Mouse (Mus musculus): ENCODE measurements around the gene C5ar1. TPM values are rescaled to one million over a fixed set of nuclear protein-coding genes. Genes with fewer than 3 reads are reported as not detected.
"Not testable (repeated sequence)": the region's sequence is repeated elsewhere in the genome, so short reads cannot be mapped to it uniquely, and the experiment has no call there.

C5ar1 gene
- polyA plus RNA-seq (2016; fragmentation: Nextera tagmentation; extraction: Ambion mirVana) = 1.3 and 1.5 TPM in 2 replicates

DNA sequence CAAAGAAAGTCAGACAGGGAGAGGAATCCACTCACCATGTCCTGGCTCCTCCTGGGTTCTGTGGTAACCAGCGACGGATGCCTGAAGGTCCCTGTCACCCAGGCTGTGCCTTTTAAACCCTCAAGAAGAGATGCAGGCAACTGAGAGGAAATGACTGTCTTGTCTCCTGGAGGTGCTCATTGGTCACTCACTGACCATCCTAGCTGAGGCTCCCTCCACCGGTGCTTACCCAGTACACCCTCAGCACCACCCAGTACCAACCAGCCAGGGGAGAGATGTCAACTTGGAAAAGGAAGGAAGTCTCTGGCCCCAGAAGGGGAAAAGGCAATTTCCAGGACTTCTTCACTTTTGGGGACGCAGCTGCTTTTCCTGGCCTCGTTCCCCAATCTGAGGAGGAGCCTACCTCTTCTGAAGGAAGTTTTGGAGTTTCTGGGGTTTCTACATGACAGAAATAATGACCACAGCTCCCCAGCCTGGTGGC, at the start of gene C5ar1:
C5ar1 (minus strand) TSS at position 431 of the 481 bp plus-strand sequence.
- Histone ChIP-seq H3K27me3 (no peaks in the 10 kb centered on the region), H3K9ac (replicated peaks) (no peak within 1 kb of the TSS), H3K9me3 (no peaks in the 10 kb centered on the region), H3K36me3 (no peaks in the 10 kb centered on the region), H3K4me3 (no peak within 1 kb of the TSS), H3K4me1 (no peaks in the 10 kb centered on the region), H3K4me2 (replicated peaks) (no peak within 1 kb of the TSS), H3K27ac (replicated peaks) (no peak within 1 kb of the TSS)
- no peak for ATAC-seq (ENCODE audit: low FRiP score, low read depth)
- WGBS = 93% methylated on average over 5 of the region's 5 CpGs

DNA sequence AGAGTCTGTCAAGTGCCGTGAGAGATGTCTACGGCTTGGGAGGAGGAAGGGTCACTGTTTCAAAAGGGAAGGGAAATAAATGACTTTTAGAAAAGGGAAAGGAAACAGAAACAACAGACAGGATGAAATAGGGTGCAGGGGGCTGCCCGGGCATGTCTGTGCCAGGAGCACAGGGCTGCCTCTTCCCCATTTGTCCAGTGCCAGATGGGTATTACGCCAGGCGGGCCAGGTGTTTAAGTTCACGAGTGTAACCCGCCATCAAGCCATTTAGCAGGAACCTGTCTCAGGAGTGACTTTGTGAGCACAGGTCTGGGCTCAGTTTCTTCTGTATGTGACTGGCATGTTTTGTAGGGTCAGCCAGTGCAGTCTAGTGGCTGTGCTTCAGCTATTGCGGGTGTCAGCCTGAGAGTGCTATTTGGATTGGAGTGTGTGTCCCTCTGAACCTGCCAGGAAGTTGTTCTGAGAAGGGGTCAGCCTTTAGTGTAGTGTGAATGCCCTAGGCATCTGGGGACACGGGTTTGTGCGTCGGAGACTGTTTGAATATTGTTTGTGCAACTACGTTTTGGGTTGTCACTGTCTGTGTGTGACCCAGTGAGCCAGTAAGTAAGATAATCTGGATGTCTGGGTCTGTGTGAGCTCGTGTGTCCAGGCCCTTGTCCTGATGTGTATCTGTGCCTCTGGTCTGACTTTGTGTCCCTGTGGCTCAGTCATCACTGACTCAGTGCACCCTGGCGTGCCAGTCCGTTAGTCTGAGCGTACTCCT, 49.4 kb upstream of the C5ar1 start:
- H3K27me3 ChIP-seq = peaks cover 36% of the 10 kb centered on the region
- H3K9ac ChIP-seq (replicated peaks) = peak overlapping the region; percentile 61
- ATAC-seq (ENCODE audit: low FRiP score, low read depth) = no peak
- H3K4me2 ChIP-seq (replicated peaks) = peak overlapping the region; percentile 96
- H3K36me3 ChIP-seq = no peaks in the 10 kb centered on the region
- 49% methylated on average over 16 of the region's 16 CpGs for WGBS
- H3K4me1 ChIP-seq = peaks cover 49% of the 10 kb centered on the region
- peak overlapping the region; percentile 61 for H3K27ac ChIP-seq (replicated peaks)
- H3K4me3 ChIP-seq = peak overlapping the region; percentile 71
- no peaks in the 10 kb centered on the region for H3K9me3 ChIP-seq

DNA sequence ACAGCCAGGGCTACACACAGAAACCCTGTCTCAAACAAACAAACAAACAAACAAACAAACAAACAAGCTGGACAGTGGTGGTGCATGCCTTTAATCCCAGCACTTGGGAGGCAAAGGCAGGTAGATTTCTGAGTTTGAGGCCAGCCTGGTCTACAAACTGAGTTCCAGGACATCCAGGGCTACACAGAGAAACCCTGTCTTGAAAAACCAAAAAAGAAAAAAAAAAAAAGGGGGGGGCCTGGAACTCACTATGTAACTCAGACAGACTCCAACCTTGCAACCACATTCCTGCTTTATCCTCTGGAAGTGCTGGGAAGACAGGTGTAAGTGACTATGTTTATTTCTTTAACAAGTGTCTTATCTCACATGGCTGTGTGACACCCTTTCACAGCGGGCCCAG, 48.8 kb upstream of the C5ar1 start, which contains the start of gene Bbc3:
Bbc3 (plus strand) TSS at position 301 of the 400 bp plus-strand sequence.
- peak within 1 kb of the TSS; percentile 71 for H3K4me3 ChIP-seq
- 69% methylated on average over 1 of the region's 1 CpGs for WGBS
- not testable (repeated sequence) for H3K9me3 ChIP-seq; H3K36me3 ChIP-seq; ATAC-seq (ENCODE audit: low FRiP score, low read depth)
- H3K4me1 ChIP-seq = peaks cover 43% of the 10 kb centered on the region
- H3K27ac ChIP-seq (replicated peaks) = peak within 1 kb of the TSS; percentile 61
- peaks cover 36% of the 10 kb centered on the region for H3K27me3 ChIP-seq
- peak within 1 kb of the TSS; percentile 96 for H3K4me2 ChIP-seq (replicated peaks)
- H3K9ac ChIP-seq (replicated peaks) = peak within 1 kb of the TSS; percentile 61

DNA sequence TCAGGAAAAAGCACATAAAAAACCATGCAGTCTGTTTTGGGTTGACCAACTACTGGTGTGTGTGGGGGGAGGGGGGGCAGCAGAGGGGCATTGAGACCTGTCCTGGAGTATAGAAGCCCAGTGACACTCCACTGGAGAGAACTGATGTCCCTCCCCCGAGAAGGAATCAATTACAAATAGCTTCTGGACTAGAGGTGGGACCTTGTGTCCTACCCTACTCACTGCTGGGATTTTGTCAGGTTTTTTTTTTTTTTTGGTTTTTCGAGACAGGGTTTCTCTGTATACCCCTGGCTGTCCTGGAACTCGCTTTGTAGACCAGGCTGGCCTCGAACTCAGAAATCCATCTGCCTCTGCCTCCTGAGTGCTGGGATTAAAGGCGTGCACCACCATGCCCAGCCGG, 47.8 kb upstream of the C5ar1 start:
- not testable (repeated sequence) for H3K4me2 ChIP-seq (replicated peaks); H3K27ac ChIP-seq (replicated peaks); H3K4me3 ChIP-seq; H3K9me3 ChIP-seq; H3K36me3 ChIP-seq; H3K9ac ChIP-seq (replicated peaks); ATAC-seq (ENCODE audit: low FRiP score, low read depth)
- Histone ChIP-seq H3K4me1 (peaks cover 33% of the 10 kb centered on the region), H3K27me3 (peaks cover 32% of the 10 kb centered on the region)
- WGBS = 79% methylated on average over 6 of the region's 6 CpGs

DNA sequence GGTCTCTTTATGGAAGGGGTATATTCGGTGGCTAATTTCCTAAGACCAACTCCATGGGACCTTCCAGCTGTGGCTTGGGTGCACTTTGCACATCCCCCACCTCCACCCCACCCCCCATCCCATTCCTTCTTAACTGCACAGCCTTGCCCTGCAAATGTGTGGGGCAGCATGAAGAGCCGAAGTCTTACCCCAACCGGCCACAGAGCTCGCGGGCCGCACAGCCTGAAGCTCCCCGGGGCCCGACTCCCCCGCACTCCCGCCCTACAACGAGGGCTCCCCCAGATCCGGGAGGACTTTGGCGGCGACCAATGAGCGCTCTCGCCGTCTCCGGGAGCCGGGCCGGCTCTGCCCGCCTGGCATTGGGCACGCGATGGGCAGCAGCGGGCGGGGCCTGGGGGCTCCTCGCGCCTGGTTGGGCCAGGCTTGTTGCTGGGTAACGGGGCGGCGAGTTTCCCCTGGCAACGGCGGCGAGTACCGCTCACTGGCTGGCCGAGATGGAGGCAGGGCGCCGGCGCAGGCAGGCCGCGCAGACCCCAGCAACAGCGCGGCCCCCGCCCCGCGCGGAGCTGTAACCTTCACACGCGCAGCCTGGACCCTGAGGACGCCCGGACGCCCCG, 40.2 kb upstream of the C5ar1 start:
- Histone ChIP-seq H3K4me1 (peaks cover 36% of the 10 kb centered on the region), H3K4me3 (peak overlapping the region; percentile 46), H3K27ac (replicated peaks) (peak overlapping the region; percentile 75), H3K9ac (replicated peaks) (peak overlapping the region; percentile 50), H3K9me3 (no peaks in the 10 kb centered on the region), H3K36me3 (no peaks in the 10 kb centered on the region), H3K27me3 (peaks cover 18% of the 10 kb centered on the region; the same call in 1 of the 2 replicates), H3K4me2 (replicated peaks) (peak overlapping the region; percentile 83)
- WGBS = under 1% methylated on average over 52 of the region's 52 CpGs
- ATAC-seq (ENCODE audit: low FRiP score, low read depth) = peak; percentile 92

DNA sequence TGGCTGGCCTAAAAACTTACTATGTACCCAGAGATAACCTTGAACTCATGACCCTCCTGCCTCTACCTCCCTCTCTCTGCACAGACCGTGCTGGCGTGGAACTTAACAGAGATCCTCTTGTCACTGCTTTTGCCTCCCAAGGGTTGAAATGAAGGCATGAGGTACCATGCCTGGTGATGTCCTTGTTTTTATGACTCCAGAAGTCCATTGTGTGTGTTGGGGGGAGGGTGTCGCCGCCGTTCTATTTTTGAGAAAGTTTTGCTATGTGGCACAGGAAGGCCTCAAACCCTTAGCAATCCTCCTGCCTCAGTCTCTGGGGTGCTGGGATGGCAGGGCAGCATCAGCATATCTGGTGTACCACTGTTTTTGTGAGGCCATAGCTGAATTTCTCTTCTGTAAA, 39.6 kb upstream of the C5ar1 start:
- Histone ChIP-seq H3K36me3 (no peaks in the 10 kb centered on the region), H3K4me1 (peaks cover 36% of the 10 kb centered on the region), H3K27me3 (peaks cover 18% of the 10 kb centered on the region; the same call in 1 of the 2 replicates), H3K9me3 (no peaks in the 10 kb centered on the region), H3K4me2 (replicated peaks) (peak overlapping the region; percentile 83), H3K4me3 (peak overlapping the region; percentile 46), H3K9ac (replicated peaks) (peak overlapping the region; percentile 50; the same call in 1 of the 2 replicates), H3K27ac (replicated peaks) (peak overlapping the region; percentile 75; the same call in 1 of the 2 replicates)
- WGBS = 76% methylated on average over 5 of the region's 5 CpGs
- ATAC-seq (ENCODE audit: low FRiP score, low read depth) = no peak

DNA sequence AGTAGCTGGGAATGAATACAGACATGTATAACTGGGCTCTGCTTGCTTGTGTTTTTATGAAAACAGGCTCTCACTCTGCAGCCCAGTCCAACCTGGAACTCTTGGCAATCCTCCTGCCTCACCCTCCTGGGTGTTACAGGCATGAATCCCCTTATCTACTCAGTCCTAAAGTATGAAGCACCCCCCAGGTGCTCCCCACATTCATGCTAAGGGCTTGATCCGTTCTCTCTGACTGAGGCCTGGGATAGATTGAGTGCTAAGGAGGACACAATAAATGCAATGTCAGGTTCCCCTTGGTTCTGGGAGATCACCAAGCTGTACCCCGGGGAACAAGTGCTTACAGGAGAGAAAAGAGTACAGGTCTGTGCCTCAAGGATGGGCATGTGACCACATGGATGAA, 38.3 kb upstream of the C5ar1 start:
- H3K4me1 ChIP-seq = peaks cover 36% of the 10 kb centered on the region

DNA sequence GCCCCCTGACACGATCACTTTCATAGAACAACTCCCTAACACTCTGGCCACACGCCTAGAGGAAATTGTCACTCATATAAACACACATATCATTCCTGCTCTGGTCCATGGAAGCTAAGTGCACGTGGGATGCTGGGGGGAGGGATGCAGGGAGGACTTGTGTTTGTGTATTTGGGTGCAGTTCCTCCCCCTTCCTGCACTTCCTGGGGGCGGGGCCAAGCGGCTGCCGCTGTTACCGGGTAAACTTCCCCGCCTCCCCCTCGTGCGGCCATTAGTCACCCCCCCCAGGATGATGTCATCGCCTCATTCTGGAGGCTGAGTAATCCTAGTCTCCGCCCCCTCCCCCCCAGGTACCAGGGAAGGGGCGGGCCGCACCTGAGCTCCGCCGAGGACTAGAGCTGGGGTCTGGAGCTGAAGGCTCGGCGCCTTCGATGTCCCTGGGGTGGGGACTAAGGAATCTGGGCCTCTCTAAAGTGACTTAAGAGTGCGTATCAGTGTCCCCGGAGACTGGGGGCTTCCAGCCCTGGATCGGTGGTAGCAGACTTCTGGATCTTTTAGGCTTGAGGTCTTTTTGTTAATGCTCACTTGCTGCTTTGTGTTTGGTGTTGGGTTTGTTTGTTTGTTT, 37.5 kb upstream of the C5ar1 start:
- ATAC-seq (ENCODE audit: low FRiP score, low read depth) = no peak
- H3K27me3 ChIP-seq = peaks cover 18% of the 10 kb centered on the region; the same call in 1 of the 2 replicates
- peak overlapping the region; percentile 61 for H3K4me2 ChIP-seq (replicated peaks)
- H3K27ac ChIP-seq (replicated peaks) = 0 out of 2 replicates have a peak overlapping the region, but pooled peaks have one; percentile 2
- peaks cover 36% of the 10 kb centered on the region for H3K4me1 ChIP-seq
- WGBS = 1% methylated on average over 22 of the region's 22 CpGs
- no peaks in the 10 kb centered on the region for H3K9me3 ChIP-seq
- peak overlapping the region; percentile 36 for H3K4me3 ChIP-seq
- H3K9ac ChIP-seq (replicated peaks) = peak overlapping the region; percentile 35
- no peaks in the 10 kb centered on the region for H3K36me3 ChIP-seq

More for the DNA sequence above, 38.3 kb upstream of the C5ar1 start:
- H3K36me3 ChIP-seq = no peaks in the 10 kb centered on the region
- no peaks in the 10 kb centered on the region for H3K9me3 ChIP-seq
- 73% methylated on average over 2 of the region's 2 CpGs for WGBS
- no peak overlapping the region for H3K4me3 ChIP-seq
- H3K9ac ChIP-seq (replicated peaks) = no peak overlapping the region
- peaks cover 18% of the 10 kb centered on the region; the same call in 1 of the 2 replicates for H3K27me3 ChIP-seq
- H3K27ac ChIP-seq (replicated peaks) = peak overlapping the region; percentile 2; the same call in 1 of the 2 replicates
- no peak for ATAC-seq (ENCODE audit: low FRiP score, low read depth)
- H3K4me2 ChIP-seq (replicated peaks) = no peak overlapping the region

DNA sequence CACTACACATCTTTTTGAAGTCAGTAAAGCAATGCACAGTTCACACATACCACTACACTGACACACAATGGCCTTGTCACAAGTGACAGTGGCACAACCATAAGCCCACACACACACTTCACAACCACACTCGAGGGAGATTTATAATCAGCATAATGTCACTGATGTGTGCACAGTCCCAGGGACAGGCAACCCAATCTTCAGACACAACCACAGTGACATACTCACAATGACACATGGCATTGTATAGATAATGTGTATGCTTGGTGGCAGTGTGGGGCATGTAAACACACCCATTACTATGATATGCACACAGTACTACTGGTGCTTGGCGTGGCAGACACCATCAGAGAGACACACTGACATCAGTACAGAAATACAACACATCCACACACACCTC, 36.8 kb upstream of the C5ar1 start:
- 42% methylated on average over 2 of the region's 2 CpGs for WGBS
- Histone ChIP-seq H3K4me3 (peak overlapping the region; percentile 36; the same call in 1 of the 2 replicates), H3K27me3 (peaks cover 18% of the 10 kb centered on the region; the same call in 1 of the 2 replicates), H3K36me3 (no peaks in the 10 kb centered on the region), H3K4me2 (replicated peaks) (peak overlapping the region; percentile 91), H3K4me1 (peaks cover 36% of the 10 kb centered on the region), H3K9ac (replicated peaks) (peak overlapping the region; percentile 35; the same call in 1 of the 2 replicates), H3K27ac (replicated peaks) (no peak overlapping the region), H3K9me3 (no peaks in the 10 kb centered on the region)
- ATAC-seq (ENCODE audit: low FRiP score, low read depth) = no peak

DNA sequence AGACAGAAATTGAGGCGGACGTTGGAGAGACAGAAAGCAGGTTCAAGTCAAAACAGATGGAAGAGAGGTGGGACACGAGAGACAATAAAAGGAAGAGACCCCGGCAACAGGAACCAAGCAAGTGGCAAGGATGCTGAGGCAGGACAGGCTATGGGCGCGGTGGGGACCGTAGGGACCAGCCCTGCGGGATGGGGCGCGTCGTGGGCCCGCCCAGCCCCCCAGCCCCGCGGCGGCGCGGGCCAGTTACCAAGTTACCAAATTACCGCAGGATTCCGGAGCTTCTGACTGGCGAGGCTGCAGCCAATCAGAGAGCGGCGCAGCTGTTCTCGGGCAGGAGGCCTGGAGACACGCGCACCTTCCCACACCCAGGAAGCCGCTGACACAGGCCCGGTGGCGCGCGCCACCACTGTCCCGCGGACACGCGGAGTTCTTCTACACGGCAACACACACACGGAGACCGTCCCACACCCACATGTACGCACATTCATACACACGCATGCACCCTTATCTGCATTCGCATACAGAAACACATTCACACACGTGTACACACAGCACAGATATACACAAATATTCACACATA, 36.1 kb upstream of the C5ar1 start:
- no peaks in the 10 kb centered on the region for H3K9me3 ChIP-seq

DNA sequence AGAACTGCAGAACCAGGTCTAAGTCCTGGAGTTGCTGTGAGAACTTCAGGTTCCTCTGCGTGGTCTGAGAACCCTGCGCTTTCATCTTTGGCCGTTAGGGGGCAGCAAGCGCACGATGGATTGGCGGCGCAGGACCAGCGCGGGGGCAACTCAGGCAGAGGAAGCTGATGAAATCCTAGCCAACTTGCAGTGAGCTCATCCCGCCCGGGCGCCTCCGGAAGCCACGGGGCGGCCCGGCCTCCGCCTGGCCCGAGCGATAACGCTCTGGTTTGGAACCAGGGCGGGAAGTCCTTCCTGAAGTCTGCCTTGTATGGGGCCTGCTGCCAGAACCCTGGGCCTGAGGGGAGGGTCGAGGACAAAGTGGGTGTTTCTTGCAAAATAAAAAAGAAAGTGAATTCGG, 35.5 kb upstream of the C5ar1 start:
- peaks cover 32% of the 10 kb centered on the region for H3K4me1 ChIP-seq
- H3K36me3 ChIP-seq = no peaks in the 10 kb centered on the region
- H3K4me3 ChIP-seq = peak overlapping the region; percentile 49
- H3K9ac ChIP-seq (replicated peaks) = peak overlapping the region; percentile 65
- ATAC-seq (ENCODE audit: low FRiP score, low read depth) = peak; percentile 67
- peak overlapping the region; percentile 91 for H3K4me2 ChIP-seq (replicated peaks)
- under 1% methylated on average over 23 of the region's 23 CpGs for WGBS
- H3K9me3 ChIP-seq = no peaks in the 10 kb centered on the region
- peak overlapping the region; percentile 81 for H3K27ac ChIP-seq (replicated peaks)
- peaks cover 18% of the 10 kb centered on the region; the same call in 1 of the 2 replicates for H3K27me3 ChIP-seq

More for the DNA sequence above, 36.1 kb upstream of the C5ar1 start:
- Histone ChIP-seq H3K4me2 (replicated peaks) (peak overlapping the region; percentile 91), H3K4me1 (peaks cover 36% of the 10 kb centered on the region), H3K9ac (replicated peaks) (peak overlapping the region; percentile 65), H3K4me3 (peak overlapping the region; percentile 49), H3K27me3 (peaks cover 18% of the 10 kb centered on the region; the same call in 1 of the 2 replicates), H3K27ac (replicated peaks) (peak overlapping the region; percentile 81), H3K36me3 (no peaks in the 10 kb centered on the region)
- ATAC-seq (ENCODE audit: low FRiP score, low read depth) = peak; percentile 47
- WGBS = 2% methylated on average over 37 of the region's 41 CpGs
